Mouse (Mus musculus) activated CD4-positive, CD25-positive, alpha-beta regulatory T cell, adult 4 months (primary cell): ENCODE data around the gene Gm4952. TPM values are rescaled to one million over a fixed set of nuclear protein-coding genes. Genes with fewer than 3 reads are reported as not detected.

Experiments
- ATAC-seq: one replicate; pipeline ENCODE4 v1.8.0; 2017
- polyA plus RNA-seq, 2 experiments: library from polyadenylated mRNA; unstranded; fragments of 100-300 nt; shearing (Covaris generic); gene quantifications; one replicate each; pipeline ENCODE4 v1.2.1; 2017

The Gm4952 gene
- polyA plus RNA-seq, result not detected

GRCm38 (mm10) chr19:12599674-12600073 is at the start of gene Gm4952:
Gm4952 (plus strand) TSS chr19:12599974.
- ATAC-seq, result no peak

GRCm38 (mm10) chr19:12550005-12550942 is 49.5 kb upstream of the Gm4952 start:
- no peak for ATAC-seq

DNA sequence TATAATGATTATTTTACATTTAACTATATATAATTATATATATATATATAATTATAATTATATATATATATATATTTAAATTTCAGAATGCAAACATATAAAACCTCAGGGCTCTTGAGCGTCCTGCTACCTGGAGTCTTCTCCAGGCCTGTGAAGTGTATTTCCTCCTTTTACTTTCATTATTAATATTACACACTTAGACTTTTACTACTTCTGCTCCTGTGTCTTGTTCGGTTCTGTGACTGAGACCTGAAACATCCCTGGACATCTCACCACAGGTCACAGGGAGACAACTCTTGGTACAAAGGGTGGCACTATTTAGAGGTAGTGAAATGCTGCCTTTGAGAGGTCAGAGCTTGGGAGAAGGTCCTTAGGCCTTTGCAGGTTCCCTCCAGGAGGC is 43.5 kb upstream of the Gm4952 start:
- no peak for ATAC-seq

DNA sequence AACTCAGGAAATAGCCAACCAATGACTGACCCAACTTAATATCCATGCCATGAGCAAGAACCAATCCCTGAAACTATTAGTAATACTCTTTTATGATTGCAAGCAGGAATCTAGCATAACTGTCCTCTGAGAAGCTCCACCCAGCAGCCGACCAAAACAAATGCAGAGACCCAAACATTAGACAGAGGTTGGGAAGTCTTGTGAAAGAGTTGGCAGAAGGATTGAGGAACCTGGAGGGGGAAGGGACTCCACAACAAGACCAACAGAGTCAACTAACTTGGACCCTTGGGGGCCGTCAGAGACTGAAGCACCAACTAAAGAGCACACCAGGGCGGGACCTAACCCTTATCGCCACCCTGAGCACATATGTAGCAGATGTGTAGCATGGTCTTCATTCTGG is 41.6 kb upstream of the Gm4952 start:
- no peak for ATAC-seq

GRCm38 (mm10) chr19:12564197-12564596 is 35.6 kb upstream of the Gm4952 start:
- no peak for ATAC-seq

GRCm38 (mm10) chr19:12567011-12567410 is 32.8 kb upstream of the Gm4952 start:
- ATAC-seq, result no peak

GRCm38 (mm10) chr19:12570866-12571265 is 28.9 kb upstream of the Gm4952 start:
- ATAC-seq, result peak; percentile 17

- no peak for ATAC-seq
Measured at GRCm38 (mm10) chr19:12571687-12572086, 28.1 kb upstream of the Gm4952 start.

GRCm38 (mm10) chr19:12572614-12573265 is 27.0 kb upstream of the Gm4952 start:
- no peak for ATAC-seq

GRCm38 (mm10) chr19:12573266-12574011 is 26.3 kb upstream of the Gm4952 start:
- peak; percentile 95 for ATAC-seq

DNA sequence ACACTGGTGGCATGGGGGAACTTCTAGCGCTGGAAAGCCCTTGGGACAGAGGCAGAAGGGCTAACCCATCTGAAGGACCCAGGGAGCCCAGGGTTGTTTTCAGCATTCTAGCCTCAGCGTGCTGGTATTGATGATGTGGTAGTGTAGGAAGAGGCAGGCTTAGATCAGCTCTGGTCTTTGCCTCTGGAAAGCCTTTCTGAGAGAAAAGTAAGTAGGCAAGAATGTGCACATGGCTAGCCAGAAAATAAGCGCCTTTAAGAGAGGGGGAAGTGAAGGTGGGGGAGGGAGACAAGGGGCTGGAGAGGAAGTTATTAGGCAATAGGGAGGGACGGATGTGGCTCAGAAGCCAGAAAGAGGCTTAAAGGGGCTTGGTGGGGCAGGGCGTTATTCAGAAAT is 25.8 kb upstream of the Gm4952 start:
- peak; percentile 41 for ATAC-seq

- ATAC-seq, result no peak
Measured at GRCm38 (mm10) chr19:12575107-12575506, 24.7 kb upstream of the Gm4952 start.

DNA sequence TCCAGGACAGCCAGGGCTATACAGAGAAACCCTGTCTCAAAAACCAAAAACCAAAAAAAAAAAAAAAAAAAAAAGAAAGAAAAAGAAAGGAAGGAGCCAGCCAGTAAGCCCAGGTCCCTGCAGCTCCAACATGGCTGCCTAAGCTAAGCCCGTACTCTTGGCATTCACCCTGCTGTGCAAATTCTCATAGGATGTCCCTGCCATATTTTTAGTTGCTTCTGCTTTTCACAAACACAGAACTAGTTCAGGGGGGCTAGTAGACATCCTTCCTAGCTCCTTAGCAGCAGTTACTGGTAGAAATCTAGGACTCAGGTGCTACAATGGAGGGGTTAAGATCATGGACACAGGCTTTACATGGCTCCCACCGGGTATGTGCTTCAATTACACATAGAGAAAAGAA is 24.3 kb upstream of the Gm4952 start:
- no peak for ATAC-seq

GRCm38 (mm10) chr19:12576639-12577038 is 23.1 kb upstream of the Gm4952 start:
- no peak for ATAC-seq

DNA sequence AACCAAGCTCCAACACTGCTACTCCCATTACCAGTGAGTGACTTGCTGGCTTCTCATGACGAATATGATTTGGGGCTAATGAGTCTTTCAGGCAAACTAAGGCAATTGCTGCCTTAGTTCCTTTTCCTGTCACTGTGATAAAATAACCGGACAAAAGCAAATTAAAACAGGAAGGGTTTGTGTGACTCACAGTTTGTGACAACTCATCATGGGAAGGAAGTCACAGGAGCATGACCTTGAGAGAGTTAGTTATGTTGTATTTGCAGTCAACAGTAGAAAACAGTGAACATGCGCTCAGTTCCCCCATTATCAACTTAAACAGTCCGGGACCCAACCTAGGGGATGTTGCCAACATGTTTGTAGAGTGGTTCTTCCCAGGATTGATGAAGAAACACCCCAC is 14.5 kb upstream of the Gm4952 start:
- no peak for ATAC-seq

DNA sequence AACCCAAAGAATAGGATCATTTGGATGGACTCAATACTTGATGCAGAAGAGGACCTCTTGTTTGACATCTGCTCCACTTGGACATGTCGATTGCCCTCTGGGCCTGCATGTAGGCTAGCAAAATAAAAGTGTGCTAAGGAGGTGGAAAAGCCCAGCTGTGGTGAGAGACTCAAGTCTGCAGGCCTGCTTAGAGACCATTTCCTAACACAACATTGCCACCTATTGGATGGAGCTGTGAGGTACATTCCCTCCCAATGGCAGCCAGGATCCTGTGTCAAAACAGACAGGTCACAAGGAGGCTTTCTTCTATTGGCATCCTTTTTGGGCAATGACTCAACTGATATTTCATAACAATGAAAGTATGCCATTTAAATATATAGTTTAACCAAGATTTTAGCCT is 7.9 kb upstream of the Gm4952 start:
- peak; percentile 63 for ATAC-seq

DNA sequence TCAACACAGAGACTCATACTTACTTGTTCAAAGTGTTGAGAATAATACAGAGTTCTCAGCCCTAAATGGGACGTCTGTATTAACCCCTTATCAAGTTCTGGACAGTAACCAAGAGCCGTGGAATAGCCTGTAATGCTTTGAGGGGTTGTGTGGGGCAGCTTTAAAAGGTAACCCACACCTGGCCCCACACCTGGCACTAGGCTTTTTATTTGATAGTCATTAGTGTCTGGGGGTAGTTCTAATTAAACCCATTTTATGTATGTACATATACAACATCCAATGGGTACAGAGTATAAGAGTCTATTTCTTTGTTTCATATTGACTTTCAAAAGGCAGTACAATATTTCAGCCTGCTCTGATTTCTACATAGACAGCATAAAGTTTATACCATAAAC is 4.6 kb upstream of the Gm4952 start:
- ATAC-seq, result no peak

DNA sequence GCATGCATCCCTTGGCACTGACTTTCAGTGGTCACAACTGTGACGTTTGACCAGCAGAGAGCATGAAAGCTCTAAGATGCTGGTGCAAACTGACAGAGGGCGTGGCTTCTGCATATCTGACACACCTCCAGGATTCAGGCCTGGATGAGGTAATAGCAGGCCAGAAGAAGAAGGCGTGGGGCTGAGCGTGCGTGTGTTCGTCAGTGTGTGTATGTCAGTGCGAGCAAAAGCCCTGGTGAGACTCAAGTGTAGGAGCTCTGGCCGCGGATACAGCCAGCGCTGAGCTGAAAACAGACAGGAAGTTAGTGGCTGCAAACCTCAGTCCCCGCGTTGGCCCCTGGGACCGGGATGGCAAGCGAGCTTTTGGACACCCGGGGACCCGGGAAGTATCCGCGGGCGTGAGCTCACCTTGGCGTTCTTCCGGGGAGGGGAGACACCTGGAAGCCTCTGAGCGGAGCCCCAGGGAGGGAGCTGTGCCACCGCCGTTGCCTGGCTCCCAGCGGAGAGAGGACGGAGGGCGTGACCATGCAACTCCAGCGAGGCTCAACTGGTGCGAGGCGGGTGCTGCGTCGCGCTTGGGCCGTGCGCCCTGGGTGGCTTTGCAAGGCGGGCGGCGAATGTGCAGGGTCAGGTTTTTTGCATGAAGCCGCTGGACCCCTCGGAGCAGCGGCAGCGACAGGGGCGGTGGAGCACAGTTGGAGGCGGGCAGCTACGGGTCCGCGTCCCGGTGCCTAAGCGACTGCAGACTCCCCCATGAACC is 4.1 kb upstream of the Gm4952 start:
- ATAC-seq, result peak; percentile 72

DNA sequence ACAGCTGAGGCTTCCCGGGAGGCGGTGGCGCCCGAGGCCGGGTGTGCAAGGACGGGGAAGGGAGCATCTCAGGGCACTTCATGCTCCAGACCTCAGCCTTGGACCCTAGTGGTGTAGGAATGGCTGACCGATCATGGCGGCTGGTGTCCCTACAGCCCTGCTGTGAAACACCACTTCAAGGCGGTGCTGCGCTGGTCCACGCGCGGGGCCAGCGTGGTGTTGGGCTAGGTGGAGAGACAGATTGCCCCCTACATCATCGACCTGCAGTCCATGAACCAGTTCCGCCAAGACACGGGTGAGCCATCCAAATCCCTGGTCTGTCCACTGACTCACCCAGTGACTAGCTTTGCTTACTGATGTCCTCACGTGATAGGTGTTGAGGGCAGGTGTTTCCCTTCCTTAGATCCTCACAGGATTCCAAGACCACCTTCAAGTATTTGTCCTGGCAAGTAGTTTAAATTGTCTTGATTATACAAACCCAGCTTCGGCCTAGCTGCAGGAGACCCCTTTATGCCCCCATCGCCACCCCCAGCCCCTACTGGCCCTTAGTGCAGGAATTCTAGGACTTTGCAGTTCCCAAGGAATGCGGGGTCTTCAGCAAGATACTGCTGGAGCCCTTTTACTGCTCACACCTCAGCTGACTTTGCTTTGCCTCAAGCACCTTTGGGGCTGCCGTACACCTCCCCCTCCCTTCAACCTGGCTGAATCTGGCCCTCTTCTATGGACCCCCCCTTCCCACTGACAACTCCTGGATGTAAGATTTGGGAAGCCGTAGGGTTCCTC is 3.3 kb upstream of the Gm4952 start:
- ATAC-seq, result no peak

DNA sequence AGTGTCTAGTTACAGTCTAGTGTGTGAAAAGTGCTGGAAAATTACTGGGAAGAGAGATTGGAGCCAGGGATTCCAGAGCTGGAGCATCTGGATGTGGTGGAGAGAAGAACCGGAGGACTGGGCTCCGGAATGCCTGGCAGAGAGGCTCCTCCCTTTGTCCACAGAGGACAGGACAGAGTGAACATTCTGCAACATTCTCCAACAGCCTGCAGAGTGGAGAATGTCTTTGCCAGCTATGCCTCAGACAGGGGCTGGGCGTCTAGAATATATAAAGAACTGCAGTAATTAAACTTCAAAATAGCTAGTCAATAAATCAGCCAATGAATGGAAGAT is 2.7 kb upstream of the Gm4952 start:
- no peak for ATAC-seq

GRCm38 (mm10) chr19:12598674-12599073 is 1.1 kb upstream of the Gm4952 start:
- no peak for ATAC-seq
